Mouse (Mus musculus) intestine, embryonic 14.5 days (tissue): ENCODE measurements at regions not wholly inside any gene's neighbourhood (a gene's known extent, or its start where the extent isn't known, plus 50 kb on each side); places are given as distances from the start of the nearest gene placed in this dataset.

Experiments
- ATAC-seq: fragments of 200-750 bp; cut with Nextera tagmentation; replicated peaks from 2 replicates; pipeline ENCODE4 v1.8.0; 2017; ENCODE audit warnings: low read depth, moderate number of reproducible peaks, moderate TSS enrichment, moderate library complexity; ENCODE audit not compliant: low FRiP score, low TSS enrichment
- DNase-seq: peaks from one replicate; pipeline ENCODE4 v3.0.0-alpha.2; 2018; ENCODE audit warnings: low spot score
- H3K27ac ChIP-seq: fragments of 300-500 bp; sonication (generic); 2 replicates; pipeline ENCODE4 v1.5.1; 2014; ENCODE audit warnings: low read depth, mild to moderate bottlenecking, control low read depth
- H3K27me3 ChIP-seq: fragments of 300-500 bp; sonication (generic); replicated peaks from 2 replicates; pipeline ENCODE4 v1.6.1; 2014; ENCODE audit warnings: low read length, control low read depth; ENCODE audit not compliant: control insufficient read depth, insufficient read depth
- H3K36me3 ChIP-seq: fragments of 300-500 bp; sonication (generic); 2 replicates; pipeline ENCODE4 v1.6.1; 2014; ENCODE audit warnings: low read length, control low read depth; ENCODE audit not compliant: control insufficient read depth, insufficient read depth
- H3K4me1 ChIP-seq: fragments of 300-500 bp; sonication (generic); replicated peaks from 2 replicates; pipeline ENCODE4 v1.6.1; 2014; ENCODE audit warnings: low read length, control low read depth, mixed read lengths; ENCODE audit not compliant: control insufficient read depth, insufficient read depth
- H3K4me2 ChIP-seq: fragments of 300-500 bp; sonication (generic); 2 replicates; pipeline ENCODE4 v1.6.1; 2014; ENCODE audit warnings: low read length
- H3K4me3 ChIP-seq: fragments of 300-500 bp; sonication (generic); 2 replicates; pipeline ENCODE4 v1.5.1; 2014; ENCODE audit warnings: low read depth, low read length, control low read depth, mixed read lengths
- H3K9ac ChIP-seq: fragments of 300-500 bp; sonication (generic); 2 replicates; pipeline ENCODE4 v1.6.1; 2014; ENCODE audit warnings: mild to moderate bottlenecking, low read length
- H3K9me3 ChIP-seq: fragments of 300-500 bp; sonication (generic); 2 replicates; pipeline ENCODE4 v1.6.1; 2016; ENCODE audit warnings: low read length, control low read depth; ENCODE audit not compliant: control insufficient read depth
- WGBS: fragments of 180-500 bp; shearing (Covaris S2); extraction: QIAGEN DNeasy Blood & Tissue Kit; methylation state at CpG from one replicate; pipeline ENCODE4 v1.1.7; 2014; 5-methylcytosine and 5-hydroxymethylcytosine counted together

GRCm38 (mm10) chr1:12285551-12285950 lies 871.6 kb downstream of the A830018L16Rik start:
- Histone ChIP-seq H3K4me3 (no peak overlapping the region), H3K4me2 (no peak overlapping the region), H3K9me3 (0 out of 2 replicates have a peak, but pooled peaks cover 2% of the 10 kb centered on the region), H3K9ac (no peak overlapping the region), H3K4me1 (peaks cover 7% of the 10 kb centered on the region; the same call in 1 of the 2 replicates), H3K27ac (peak overlapping the region; percentile 57; the same call in 1 of the 2 replicates), H3K36me3 (no peaks in the 10 kb centered on the region), H3K27me3 (no peaks in the 10 kb centered on the region)
- 41% methylated on average over 6 of the region's 6 CpGs for WGBS
- DNase-seq (no peak), ATAC-seq (no peak)

GRCm38 (mm10) chr1:12286026-12286425 lies 872.1 kb downstream of the A830018L16Rik start:
- Histone ChIP-seq H3K4me1 (peaks cover 7% of the 10 kb centered on the region; the same call in 1 of the 2 replicates), H3K27me3 (no peaks in the 10 kb centered on the region), H3K36me3 (no peaks in the 10 kb centered on the region), H3K9me3 (0 out of 2 replicates have a peak, but pooled peaks cover 2% of the 10 kb centered on the region), H3K4me3 (no peak overlapping the region), H3K27ac (no peak overlapping the region), H3K4me2 (no peak overlapping the region), H3K9ac (no peak overlapping the region)
- 74% methylated on average over 3 of the region's 3 CpGs for WGBS
- ATAC-seq (no peak), DNase-seq (no peak)

GRCm38 (mm10) chr1:12288521-12288920 lies 874.6 kb downstream of the A830018L16Rik start:
- H3K4me1 ChIP-seq, result peaks cover 7% of the 10 kb centered on the region; the same call in 1 of the 2 replicates
- H3K4me2 ChIP-seq, result no peak overlapping the region
- no peak overlapping the region for H3K4me3 ChIP-seq
- no peaks in the 10 kb centered on the region for H3K36me3 ChIP-seq
- H3K27ac ChIP-seq, result no peak overlapping the region
- DNase-seq (no peak), ATAC-seq (no peak)
- no peaks in the 10 kb centered on the region for H3K27me3 ChIP-seq
- 0 out of 2 replicates have a peak, but pooled peaks cover 2% of the 10 kb centered on the region for H3K9me3 ChIP-seq
- 73% methylated on average over 3 of the region's 3 CpGs for WGBS
- no peak overlapping the region for H3K9ac ChIP-seq

GRCm38 (mm10) chr1:12291787-12292186 lies 877.9 kb downstream of the A830018L16Rik start:
- DNase-seq (no peak), ATAC-seq (no peak)
- H3K4me1 ChIP-seq, result no peaks in the 10 kb centered on the region
- H3K4me2 ChIP-seq, result no peak overlapping the region
- no peaks in the 10 kb centered on the region for H3K27me3 ChIP-seq
- WGBS, result 67% methylated on average over 1 of the region's 1 CpGs
- H3K9me3 ChIP-seq, result no peaks in the 10 kb centered on the region
- no peak overlapping the region for H3K9ac ChIP-seq
- no peak overlapping the region for H3K4me3 ChIP-seq
- no peaks in the 10 kb centered on the region for H3K36me3 ChIP-seq
- H3K27ac ChIP-seq, result no peak overlapping the region

GRCm38 (mm10) chr1:12318029-12318428 lies 904.1 kb downstream of the A830018L16Rik start:
- Histone ChIP-seq H3K4me3 (no peak overlapping the region), H3K4me2 (no peak overlapping the region), H3K27me3 (no peaks in the 10 kb centered on the region), H3K27ac (no peak overlapping the region), H3K4me1 (no peaks in the 10 kb centered on the region), H3K9me3 (no peaks in the 10 kb centered on the region), H3K9ac (no peak overlapping the region), H3K36me3 (no peaks in the 10 kb centered on the region)
- DNase-seq (no peak), ATAC-seq (no peak)
- 82% methylated on average over 2 of the region's 2 CpGs for WGBS

GRCm38 (mm10) chr1:12334186-12334585 lies 920.3 kb downstream of the A830018L16Rik start:
- no peak overlapping the region for H3K9ac ChIP-seq
- H3K27ac ChIP-seq, result no peak overlapping the region
- no peak overlapping the region for H3K4me3 ChIP-seq
- H3K36me3 ChIP-seq, result no peaks in the 10 kb centered on the region
- H3K4me2 ChIP-seq, result no peak overlapping the region
- H3K9me3 ChIP-seq, result no peaks in the 10 kb centered on the region
- H3K27me3 ChIP-seq, result no peaks in the 10 kb centered on the region
- no peaks in the 10 kb centered on the region for H3K4me1 ChIP-seq
- ATAC-seq (no peak), DNase-seq (no peak)
- 86% methylated on average over 4 of the region's 4 CpGs for WGBS

GRCm38 (mm10) chr1:12344726-12345438 lies 931.0 kb downstream of the A830018L16Rik start:
- no peaks in the 10 kb centered on the region for H3K27me3 ChIP-seq
- no peak overlapping the region for H3K4me2 ChIP-seq
- no peak overlapping the region for H3K9ac ChIP-seq
- no peak for DNase-seq
- H3K36me3 ChIP-seq, result no peaks in the 10 kb centered on the region
- WGBS, result 76% methylated on average over 10 of the region's 10 CpGs
- no peaks in the 10 kb centered on the region for H3K9me3 ChIP-seq
- H3K4me3 ChIP-seq, result no peak overlapping the region
- no peak overlapping the region for H3K27ac ChIP-seq
- ATAC-seq, result no peak
- no peaks in the 10 kb centered on the region for H3K4me1 ChIP-seq

GRCm38 (mm10) chr1:12345439-12345819 lies 931.5 kb downstream of the A830018L16Rik start:
- no peaks in the 10 kb centered on the region for H3K27me3 ChIP-seq
- no peak overlapping the region for H3K4me3 ChIP-seq
- no peaks in the 10 kb centered on the region for H3K36me3 ChIP-seq
- 74% methylated on average over 3 of the region's 3 CpGs for WGBS
- DNase-seq (no peak), ATAC-seq (no peak)
- H3K9me3 ChIP-seq, result no peaks in the 10 kb centered on the region
- no peak overlapping the region for H3K9ac ChIP-seq
- H3K4me2 ChIP-seq, result no peak overlapping the region
- H3K27ac ChIP-seq, result no peak overlapping the region
- no peaks in the 10 kb centered on the region for H3K4me1 ChIP-seq

- H3K27ac ChIP-seq, result no peak overlapping the region
- H3K4me1 ChIP-seq, result no peaks in the 10 kb centered on the region
- ATAC-seq (no peak), DNase-seq (no peak)
- no peaks in the 10 kb centered on the region for H3K27me3 ChIP-seq
- H3K36me3 ChIP-seq, result no peaks in the 10 kb centered on the region
- H3K4me3 ChIP-seq, result no peak overlapping the region
- H3K9me3 ChIP-seq, result no peaks in the 10 kb centered on the region
- H3K4me2 ChIP-seq, result no peak overlapping the region
- no peak overlapping the region for H3K9ac ChIP-seq
These were observed 940.6 kb downstream of the A830018L16Rik start for GRCm38 (mm10) chr1:12354531-12354930.
